Mouse (Mus musculus) hematopoietic multipotent progenitor cell, adult 10-12 weeks (in vitro differentiated cells): ENCODE data around the gene Tet2. TPM values are rescaled to one million over a fixed set of nuclear protein-coding genes. Genes with fewer than 3 reads are reported as not detected.

ENCODE experiments used
- polyA plus RNA-seq: library from polyadenylated mRNA; stranded (reverse); fragments of >175 nt; gene quantifications from 2 replicates; pipeline ENCODE4 v1.2.3, GENCODE M21; 2012; ENCODE audit warnings: low replicate concordance

Tet2 gene
- 9.7 and 21.3 TPM in 2 replicates for polyA plus RNA-seq

DNA sequence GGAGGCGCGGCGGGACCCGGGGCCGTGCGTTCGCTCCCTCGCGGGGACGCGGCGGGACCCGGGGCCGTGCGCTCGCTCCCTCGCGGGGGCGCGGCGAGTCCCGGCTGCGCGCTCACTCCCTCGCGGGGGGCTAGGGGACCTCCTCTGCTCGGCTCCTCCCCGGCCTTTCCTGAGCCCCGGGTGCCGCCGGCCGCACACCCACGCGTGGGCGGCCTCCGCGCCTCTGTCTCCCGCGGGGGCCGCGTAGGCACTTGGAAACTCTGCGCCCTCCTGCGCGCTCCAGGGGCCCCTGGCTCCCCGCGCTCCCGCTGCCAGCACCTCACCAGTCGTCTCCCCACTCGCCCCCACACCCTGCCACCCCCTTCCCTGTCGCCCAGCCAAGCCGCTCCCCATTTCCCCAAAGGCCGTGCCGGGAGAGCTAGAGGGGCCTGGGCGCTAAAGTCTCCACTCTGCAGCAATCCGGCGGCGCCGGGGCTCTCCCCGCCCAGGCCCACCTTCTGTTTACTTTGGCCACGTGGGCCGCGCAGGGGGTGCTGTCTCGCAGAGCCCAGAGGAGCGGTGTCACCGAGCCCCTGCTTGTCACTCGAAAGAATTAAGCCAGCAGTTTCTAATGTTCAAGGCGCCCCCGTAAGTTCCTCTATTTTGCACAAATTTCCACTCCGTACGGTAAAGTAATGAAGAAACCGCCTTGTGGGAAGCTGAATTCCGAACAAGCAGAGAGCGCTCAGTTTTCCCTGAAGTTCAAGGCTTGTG lies at the start of gene Tet2:
Tet2 (minus strand) TSS at position 589 of the 753 bp plus-strand sequence.

Other genes starting within 250 kb of the Tet2 start
- gene Ppa2, start 235.0 kb downstream of the Tet2 start, polyA plus RNA-seq: 18.5 and 21.3 TPM in 2 replicates